Mouse (Mus musculus): ENCODE measurements around the gene Dclk2.

The Dclk2 gene

GRCm38 (mm10) chr3:86894491-86894890 lies 26.2 kb downstream of the Dclk2 start:
- DNase-seq (ENCODE audit: low read depth, low spot score), result no peak

DNA sequence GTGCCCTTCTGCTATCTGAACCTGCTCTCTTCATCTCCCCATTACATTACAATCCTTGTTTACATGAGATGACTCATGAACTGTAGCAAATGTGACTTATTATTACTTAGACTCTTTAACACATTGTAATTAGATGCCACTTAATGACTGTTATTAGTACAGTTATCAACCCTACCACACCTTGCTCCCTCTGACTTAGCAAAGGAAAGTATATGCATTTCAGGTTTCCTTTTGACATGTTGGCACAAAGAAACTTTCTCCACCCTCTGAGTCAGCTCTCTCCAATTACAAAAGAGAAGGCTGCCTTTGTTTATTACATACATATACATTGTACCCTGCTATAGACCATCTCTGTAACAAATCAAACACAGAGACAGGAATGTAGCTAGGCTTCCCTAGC lies 33.1 kb downstream of the Dclk2 start:
- no peak for DNase-seq (ENCODE audit: low read depth, low spot score)

GRCm38 (mm10) chr3:86885180-86885579 lies 35.5 kb downstream of the Dclk2 start:
- DNase-seq (ENCODE audit: low read depth, low spot score), result no peak

- no peak for DNase-seq (ENCODE audit: low read depth, low spot score)
Observed at GRCm38 (mm10) chr3:86884481-86884880, 36.2 kb downstream of the Dclk2 start.

DNA sequence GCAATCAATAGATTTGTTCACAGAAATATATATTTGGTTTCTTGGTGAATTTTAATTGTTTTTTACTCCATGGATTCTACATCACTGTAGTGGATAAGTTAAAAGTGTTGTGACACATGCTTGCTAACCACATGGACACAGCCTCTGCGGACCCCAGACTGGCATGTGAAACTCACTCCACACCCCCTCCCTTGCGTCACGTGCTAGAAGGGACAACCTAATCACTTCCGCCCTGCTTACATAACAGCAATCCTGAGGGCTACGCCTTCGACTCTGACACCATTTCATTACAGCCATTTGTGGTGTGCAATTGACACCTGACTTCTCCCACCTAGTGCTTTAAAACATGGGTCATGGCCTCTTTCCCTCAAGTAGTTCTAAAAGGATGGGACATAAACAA lies 36.7 kb downstream of the Dclk2 start:
- no peak for DNase-seq (ENCODE audit: low read depth, low spot score)

- DNase-seq (ENCODE audit: low read depth, low spot score), result no peak
Observed at GRCm38 (mm10) chr3:86875912-86876311, 44.7 kb downstream of the Dclk2 start.

GRCm38 (mm10) chr3:86873092-86873600 lies 47.5 kb downstream of the Dclk2 start:
- no peak for DNase-seq (ENCODE audit: low read depth, low spot score)

DNA sequence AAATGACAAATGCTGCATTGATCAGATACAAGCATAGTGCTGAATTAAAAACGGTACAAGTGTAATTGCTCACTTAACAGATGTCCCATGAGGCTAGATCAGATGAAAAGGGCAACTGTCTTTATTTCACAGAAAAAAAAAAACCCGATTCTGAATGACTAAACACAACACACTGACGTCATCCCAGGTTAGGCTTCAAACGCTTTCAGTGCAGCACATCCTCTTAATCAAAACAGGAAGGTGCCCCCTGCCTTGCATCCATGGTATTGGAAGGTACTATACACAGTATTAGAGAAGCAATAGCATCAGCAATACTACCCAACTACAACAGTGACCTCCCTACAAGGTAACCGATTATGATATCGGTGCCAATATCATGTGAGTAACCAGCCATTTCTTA lies 49.7 kb downstream of the Dclk2 start:
- no peak for DNase-seq (ENCODE audit: low read depth, low spot score)

- DNase-seq (ENCODE audit: low read depth, low spot score), result no peak
Observed at GRCm38 (mm10) chr3:86870411-86870810, 50.2 kb downstream of the Dclk2 start.

DNA sequence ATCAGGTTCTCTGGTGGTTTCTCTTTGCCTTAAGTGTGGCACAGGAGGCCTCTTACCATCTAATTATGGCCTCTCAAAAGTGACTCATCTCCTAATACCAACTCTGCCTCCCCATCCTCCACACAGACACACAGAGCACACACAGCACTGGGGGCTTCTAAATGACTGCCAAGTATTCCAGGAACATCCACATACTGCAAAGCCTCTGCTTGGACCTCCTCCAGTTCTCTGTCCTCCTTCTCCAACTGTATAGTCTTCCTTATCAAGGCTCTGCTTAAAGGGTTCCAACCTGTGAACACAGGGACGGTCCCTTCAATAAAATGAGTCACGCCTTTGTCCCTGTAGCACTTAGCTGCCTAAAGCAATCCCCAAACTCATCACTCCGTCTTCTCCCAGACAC lies 51.9 kb downstream of the Dclk2 start:
- no peak for DNase-seq (ENCODE audit: low read depth, low spot score)

DNA sequence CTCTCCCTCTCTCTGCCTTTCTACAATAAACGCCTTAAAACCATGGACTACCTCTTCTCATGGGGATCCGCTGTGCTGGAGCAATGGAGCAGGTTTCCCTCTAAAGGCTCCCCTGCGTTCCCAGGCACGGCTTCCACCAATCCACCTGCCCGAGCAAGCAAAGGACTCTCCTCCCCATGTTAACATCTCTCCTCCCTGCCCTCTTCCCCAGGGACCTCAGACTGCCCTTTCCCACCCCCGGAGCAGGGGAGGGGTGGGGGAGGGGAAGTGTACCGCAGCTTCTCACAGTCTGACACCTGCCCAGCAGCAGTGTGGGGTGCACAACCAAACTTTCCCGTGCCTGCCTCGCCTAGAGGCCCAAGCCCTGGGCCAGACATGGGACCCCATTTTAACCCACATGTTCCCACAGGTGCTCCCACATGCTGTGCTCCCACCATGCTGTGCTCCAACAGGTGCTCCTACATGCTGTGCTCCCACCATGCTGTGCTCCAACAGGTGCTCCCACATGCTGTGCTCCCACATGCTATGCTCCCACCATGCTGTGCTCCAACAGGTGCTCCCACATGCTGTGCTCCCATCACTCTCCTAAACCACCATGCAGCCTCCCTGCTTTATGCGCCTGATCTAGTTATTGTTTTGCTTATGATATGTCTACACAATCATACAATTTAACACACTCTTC lies 57.2 kb downstream of the Dclk2 start:
- no peak for DNase-seq (ENCODE audit: low read depth, low spot score)

GRCm38 (mm10) chr3:86862939-86863311 lies 57.7 kb downstream of the Dclk2 start:
- no peak for DNase-seq (ENCODE audit: low read depth, low spot score)

GRCm38 (mm10) chr3:86862245-86862938 lies 58.3 kb downstream of the Dclk2 start:
- no peak for DNase-seq (ENCODE audit: low read depth, low spot score)

DNA sequence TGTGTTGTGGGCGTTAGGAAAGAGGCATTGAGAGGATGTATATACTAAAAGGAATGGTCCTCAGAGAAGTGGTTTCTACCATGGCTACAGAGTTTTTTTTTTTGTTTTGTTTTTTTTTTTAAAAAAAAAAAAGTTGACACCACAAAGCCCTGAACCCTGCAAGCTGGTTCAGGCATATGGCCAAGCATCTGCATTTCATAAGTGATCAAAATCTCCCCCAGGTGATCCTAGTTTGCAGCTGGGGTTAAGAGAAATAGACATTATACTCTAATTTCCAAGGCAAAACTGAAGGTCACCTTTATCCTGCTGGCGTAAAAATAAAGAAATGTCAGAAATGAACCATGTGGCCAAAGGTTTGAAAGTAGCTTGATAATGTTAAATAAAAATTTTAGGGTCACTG lies 60.9 kb downstream of the Dclk2 start:
- DNase-seq (ENCODE audit: low read depth, low spot score), result no peak

GRCm38 (mm10) chr3:86858699-86859098 lies 62.0 kb downstream of the Dclk2 start:
- no peak for DNase-seq (ENCODE audit: low read depth, low spot score)

DNA sequence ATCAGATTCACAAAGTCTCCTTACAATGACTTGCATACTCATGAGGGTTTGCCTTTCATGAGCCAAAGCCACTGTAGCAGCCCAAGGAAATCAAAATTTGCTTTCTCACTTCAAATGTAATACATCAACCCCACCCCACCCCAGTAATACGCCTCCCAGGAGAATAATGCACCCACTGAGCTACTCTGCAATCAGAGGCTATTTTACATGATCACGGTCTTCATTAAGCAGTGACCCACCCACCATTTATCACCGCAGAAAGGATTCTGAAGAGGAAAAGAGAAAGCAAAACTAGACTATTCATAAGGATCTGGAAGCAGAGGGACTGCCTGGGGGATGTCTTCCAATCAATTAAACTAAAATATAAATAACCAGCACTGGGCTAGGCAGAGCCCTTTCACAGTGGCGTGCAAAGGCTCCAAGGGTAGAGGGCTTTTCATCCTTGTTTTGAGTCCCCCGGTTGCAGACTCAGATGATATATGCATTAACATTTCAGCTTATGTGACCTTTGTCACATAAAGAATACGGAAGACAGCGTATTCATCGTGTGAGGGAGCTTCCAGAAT lies 62.7 kb downstream of the Dclk2 start:
- DNase-seq (ENCODE audit: low read depth, low spot score), result no peak

- DNase-seq (ENCODE audit: low read depth, low spot score), result no peak
Observed at GRCm38 (mm10) chr3:86852867-86853266, 67.8 kb downstream of the Dclk2 start.

DNA sequence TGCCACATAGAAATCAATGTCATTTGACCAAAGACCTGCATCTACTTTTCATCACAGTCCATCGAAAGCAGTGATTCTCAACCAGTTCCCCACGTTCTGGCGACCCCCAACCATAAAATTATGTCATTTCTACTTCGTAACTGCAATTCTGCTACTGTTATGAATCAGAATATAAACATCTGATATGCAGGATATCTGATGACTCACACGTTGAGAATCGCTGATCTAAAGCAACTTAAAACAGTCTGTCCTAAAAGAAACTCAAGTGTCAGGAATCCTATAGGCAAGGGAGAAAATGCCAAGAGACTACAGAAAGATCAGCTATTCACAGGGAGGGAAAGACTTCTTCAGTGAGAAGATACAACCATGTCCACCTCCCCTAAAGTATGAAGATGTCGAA lies 69.5 kb downstream of the Dclk2 start:
- no peak for DNase-seq (ENCODE audit: low read depth, low spot score)

- DNase-seq (ENCODE audit: low read depth, low spot score), result no peak
Observed at GRCm38 (mm10) chr3:86850394-86851030, 70.1 kb downstream of the Dclk2 start.

- DNase-seq (ENCODE audit: low read depth, low spot score), result no peak
Observed at GRCm38 (mm10) chr3:86849337-86849736, 71.3 kb downstream of the Dclk2 start.

- DNase-seq (ENCODE audit: low read depth, low spot score), result no peak
Observed at GRCm38 (mm10) chr3:86847536-86847935, 73.1 kb downstream of the Dclk2 start.

- no peak for DNase-seq (ENCODE audit: low read depth, low spot score)
Observed at GRCm38 (mm10) chr3:86846036-86846435, 74.6 kb downstream of the Dclk2 start.

Data from telencephalon, adult 2 months (tissue).